Mouse (Mus musculus) midbrain, embryonic 13.5 days (tissue): ENCODE results near the gene March9. TPM values are rescaled to one million over a fixed set of nuclear protein-coding genes. Genes with fewer than 3 reads are reported as not detected.
A peak's percentile ranks its signal among the peaks of the same experiment; 100 is the strongest.

Experiments used
- ATAC-seq: fragments of 200-750 bp; cut with Nextera tagmentation; 2 replicates; pipeline ENCODE4 v1.8.0; 2017; ENCODE audit warnings: mild to moderate bottlenecking, moderate TSS enrichment, moderate library complexity
- H3K27ac ChIP-seq: fragments of 300-500 bp; sonication (generic); 2 replicates; pipeline ENCODE4 v1.5.1; 2015; ENCODE audit warnings: inconsistent platforms, mild to moderate bottlenecking, moderate library complexity
- H3K27me3 ChIP-seq: fragments of 300-500 bp; sonication (generic); 2 replicates; pipeline ENCODE4 v1.6.1; 2015; ENCODE audit warnings: mild to moderate bottlenecking, inconsistent platforms
- H3K36me3 ChIP-seq: fragments of 300-500 bp; sonication (generic); 2 replicates; pipeline ENCODE4 v1.6.1; 2015; ENCODE audit warnings: mild to moderate bottlenecking, inconsistent platforms
- H3K4me1 ChIP-seq: fragments of 300-500 bp; sonication (generic); replicated peaks from 2 replicates; pipeline ENCODE4 v1.6.1; 2015; ENCODE audit warnings: inconsistent platforms
- H3K4me2 ChIP-seq: fragments of 300-500 bp; sonication (generic); replicated peaks from 2 replicates; pipeline ENCODE4 v1.6.1; 2015; ENCODE audit warnings: moderate library complexity, mild to moderate bottlenecking, inconsistent platforms
- H3K4me3 ChIP-seq: fragments of 300-500 bp; sonication (generic); replicated peaks from 2 replicates; pipeline ENCODE4 v1.5.1; 2015; ENCODE audit warnings: mild to moderate bottlenecking, inconsistent platforms
- H3K9ac ChIP-seq: fragments of 300-500 bp; sonication (generic); replicated peaks from 2 replicates; pipeline ENCODE4 v1.6.1; 2015; ENCODE audit warnings: mild to moderate bottlenecking, inconsistent platforms
- H3K9me3 ChIP-seq: fragments of 300-500 bp; sonication (generic); 2 replicates; pipeline ENCODE4 v1.6.1; 2016; ENCODE audit warnings: mild to moderate bottlenecking, inconsistent platforms
- WGBS: fragments of 180-500 bp; shearing (Covaris S2); methylation state at CpG from one replicate; pipeline ENCODE4 v1.1.7; 2015; 5-methylcytosine and 5-hydroxymethylcytosine counted together
- polyA plus RNA-seq: library from polyadenylated mRNA; unstranded; fragments of >200 nt; fragmentation: Nextera tagmentation; extraction: Ambion mirVana; gene quantifications from 2 replicates; pipeline ENCODE4 v1.2.1, GENCODE M21; 2015

The March9 gene
- polyA plus RNA-seq, 1 experiment from 2014 or later, result 6.4 TPM

DNA sequence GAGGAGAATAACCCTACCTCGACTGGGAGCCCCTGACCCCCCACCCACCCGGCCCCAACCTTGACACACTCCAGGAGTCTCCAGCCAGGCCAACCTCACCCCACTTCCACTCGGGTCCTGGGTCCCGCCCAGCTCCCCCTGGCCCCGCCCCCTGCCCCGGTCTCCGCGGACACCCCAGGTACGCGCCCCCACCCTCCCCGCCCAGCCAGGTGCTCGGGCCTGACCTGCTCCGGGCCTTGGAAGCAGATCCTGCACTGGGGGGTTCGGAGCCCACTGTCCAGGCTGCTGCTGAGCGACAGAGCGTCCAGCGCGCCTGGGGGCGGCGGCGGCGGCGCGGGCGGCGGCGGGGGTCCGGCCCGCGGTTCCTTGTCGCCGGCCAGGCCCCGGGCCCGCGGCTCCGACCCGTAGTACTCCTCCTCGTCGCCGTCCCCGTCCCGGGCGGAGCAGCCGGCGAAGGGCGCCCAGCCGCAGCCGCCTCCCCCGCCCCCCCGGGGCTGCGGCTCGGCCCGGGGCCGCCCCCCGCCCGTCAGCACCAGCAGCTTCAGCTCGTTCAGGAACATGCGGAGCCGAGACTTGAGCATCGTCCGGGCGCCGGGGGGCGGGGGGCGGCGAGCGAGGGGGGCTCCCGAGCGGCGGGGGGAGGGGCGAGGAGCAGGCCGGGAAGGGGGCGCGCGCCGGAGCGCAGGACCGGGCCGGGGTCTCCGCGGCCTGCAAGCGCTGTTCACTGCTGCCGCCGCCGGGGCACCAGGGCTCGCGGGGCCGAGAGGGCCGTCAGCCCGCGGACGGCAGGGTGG is 613 bp downstream of the March9 start:
- H3K9me3 ChIP-seq, result no peaks in the 10 kb centered on the region
- H3K4me3 ChIP-seq, result peak overlapping the region; percentile 94
- peaks cover 33% of the 10 kb centered on the region for H3K36me3 ChIP-seq
- H3K27me3 ChIP-seq, result no peaks in the 10 kb centered on the region
- peak overlapping the region; percentile 96 for H3K9ac ChIP-seq
- H3K27ac ChIP-seq, result peak overlapping the region; percentile 98
- WGBS, result under 1% methylated on average over 37 of the region's 92 CpGs
- peaks cover 56% of the 10 kb centered on the region for H3K4me1 ChIP-seq
- ATAC-seq, result peak; percentile 1; the same call in 1 of the 2 replicates
- H3K4me2 ChIP-seq, result peak overlapping the region; percentile 88

DNA sequence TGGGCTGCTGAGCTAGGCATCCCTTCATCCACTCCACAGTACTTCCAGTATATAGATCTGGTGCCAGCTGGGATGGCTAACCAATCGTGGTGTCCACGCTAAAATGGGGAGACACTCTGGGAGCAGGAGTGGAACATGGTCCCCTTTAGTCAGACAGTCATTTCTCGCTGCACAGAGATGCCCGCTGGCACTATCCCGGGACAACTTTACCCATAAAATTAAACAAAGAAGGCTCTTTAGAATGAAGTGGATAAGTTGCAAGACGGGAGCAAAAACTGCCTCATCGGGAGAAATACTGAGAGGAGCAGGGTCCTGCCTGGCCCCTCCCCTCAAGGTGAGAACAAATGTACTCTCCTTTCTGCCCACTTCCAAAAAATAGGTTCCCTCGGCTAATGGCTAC is 1.3 kb downstream of the March9 start:
- ATAC-seq, result no peak

DNA sequence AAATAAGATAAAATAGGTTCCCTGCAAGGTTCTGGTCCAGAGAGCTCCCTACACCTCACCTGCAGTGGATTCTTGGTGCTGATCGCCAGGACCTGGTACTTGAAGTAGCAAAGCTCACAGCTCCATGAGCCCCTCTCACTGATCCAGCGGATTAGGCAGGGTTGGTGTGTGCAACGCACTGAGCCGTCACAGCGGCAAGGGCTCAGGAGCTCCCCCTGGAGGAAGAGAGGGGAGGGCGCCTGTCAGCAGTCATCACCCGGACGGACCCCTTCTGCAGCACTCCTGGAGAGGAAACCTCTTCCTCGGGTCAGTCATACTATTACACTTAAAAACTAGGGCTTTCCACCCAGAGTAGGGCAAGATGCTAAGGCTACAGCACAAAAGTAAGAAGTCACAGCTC is 1.8 kb downstream of the March9 start:
- no peaks in the 10 kb centered on the region for H3K27me3 ChIP-seq
- peaks cover 42% of the 10 kb centered on the region for H3K36me3 ChIP-seq
- 1% methylated on average over 9 of the region's 9 CpGs for WGBS
- H3K27ac ChIP-seq, result peak overlapping the region; percentile 98
- no peaks in the 10 kb centered on the region for H3K9me3 ChIP-seq
- peak overlapping the region; percentile 88 for H3K4me2 ChIP-seq
- ATAC-seq, result peak; percentile 34
- H3K4me1 ChIP-seq, result peaks cover 56% of the 10 kb centered on the region
- peak overlapping the region; percentile 94 for H3K4me3 ChIP-seq
- peak overlapping the region; percentile 96 for H3K9ac ChIP-seq

More for the DNA sequence above, 1.3 kb downstream of the March9 start:
- H3K4me2 ChIP-seq, result peak overlapping the region; percentile 88
- H3K9me3 ChIP-seq, result no peaks in the 10 kb centered on the region
- 6% methylated on average over 8 of the region's 8 CpGs for WGBS
- H3K27me3 ChIP-seq, result no peaks in the 10 kb centered on the region
- peak overlapping the region; percentile 96 for H3K9ac ChIP-seq
- peaks cover 39% of the 10 kb centered on the region for H3K36me3 ChIP-seq
- peaks cover 56% of the 10 kb centered on the region for H3K4me1 ChIP-seq
- H3K27ac ChIP-seq, result peak overlapping the region; percentile 98
- peak overlapping the region; percentile 94 for H3K4me3 ChIP-seq

DNA sequence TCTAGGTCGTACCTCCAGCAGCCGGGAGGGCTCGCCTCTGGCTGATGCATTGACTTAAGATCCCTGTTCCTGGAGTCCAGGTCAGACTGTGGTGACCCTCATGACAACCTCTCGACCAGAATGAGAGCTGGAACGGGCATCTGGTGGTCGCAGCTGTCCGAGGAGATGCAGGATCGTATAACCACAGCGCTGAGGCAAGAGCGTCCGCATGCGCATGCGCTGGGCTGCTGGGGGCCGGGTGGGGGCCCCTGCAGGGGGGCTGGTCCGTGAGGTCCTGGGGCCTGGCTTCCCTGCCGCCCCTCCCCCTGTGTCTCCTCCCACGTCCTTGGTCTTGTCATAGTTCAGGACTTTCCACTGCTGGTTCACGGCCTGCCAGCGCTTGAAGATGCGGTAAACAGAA is 3.5 kb downstream of the March9 start:
- Histone ChIP-seq H3K9me3 (no peaks in the 10 kb centered on the region), H3K36me3 (peaks cover 42% of the 10 kb centered on the region), H3K4me1 (peaks cover 45% of the 10 kb centered on the region), H3K4me2 (no peak overlapping the region), H3K27ac (no peak overlapping the region), H3K4me3 (no peak overlapping the region), H3K27me3 (peaks cover 13% of the 10 kb centered on the region), H3K9ac (no peak overlapping the region)
- 91% methylated on average over 20 of the region's 20 CpGs for WGBS
- no peak for ATAC-seq

DNA sequence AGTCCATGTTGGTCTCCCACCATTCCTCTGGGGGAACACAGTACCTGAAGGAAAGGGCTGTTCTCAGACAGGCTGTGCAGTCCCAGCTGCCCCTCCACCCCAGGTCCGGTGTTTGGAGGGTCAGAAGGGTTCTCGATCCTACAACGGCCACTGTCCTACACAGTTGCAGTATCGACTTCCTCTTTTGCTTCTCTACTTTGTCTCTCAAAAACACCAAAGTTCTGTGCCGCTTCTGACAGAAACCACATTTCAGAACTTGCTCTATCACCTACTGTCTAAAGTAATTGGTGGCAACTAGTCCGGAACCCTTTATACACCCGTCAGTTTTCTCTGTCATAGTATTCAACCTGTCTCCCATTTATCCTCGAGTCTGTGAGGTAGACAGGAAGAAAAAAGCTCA is 4.6 kb downstream of the March9 start:
- Histone ChIP-seq H3K27me3 (peaks cover 24% of the 10 kb centered on the region), H3K27ac (no peak overlapping the region), H3K4me3 (no peak overlapping the region), H3K9me3 (no peaks in the 10 kb centered on the region), H3K36me3 (peaks cover 42% of the 10 kb centered on the region), H3K9ac (no peak overlapping the region), H3K4me1 (peaks cover 35% of the 10 kb centered on the region), H3K4me2 (no peak overlapping the region)
- 95% methylated on average over 8 of the region's 8 CpGs for WGBS
- ATAC-seq, result no peak

DNA sequence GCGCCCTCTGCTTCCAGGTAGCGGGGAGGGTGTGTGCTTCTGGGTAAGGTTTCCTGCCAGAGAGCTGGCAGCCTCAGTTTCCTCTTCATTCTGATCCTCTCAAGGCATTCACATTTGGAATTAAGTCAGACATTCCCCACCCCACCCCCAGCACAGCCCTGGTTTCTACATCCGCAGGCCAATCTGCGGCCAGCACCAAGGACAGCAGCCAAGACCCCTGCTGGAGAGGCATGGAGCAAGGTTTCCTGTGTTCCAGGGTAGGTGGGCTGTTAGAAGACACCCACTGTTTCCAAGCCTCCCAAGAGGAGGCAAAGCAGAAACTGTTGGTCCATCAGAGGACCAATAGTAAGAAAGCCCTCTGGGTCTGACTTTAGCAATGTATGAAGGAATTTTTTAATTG is 5.3 kb downstream of the March9 start:
- peaks cover 42% of the 10 kb centered on the region for H3K36me3 ChIP-seq

DNA sequence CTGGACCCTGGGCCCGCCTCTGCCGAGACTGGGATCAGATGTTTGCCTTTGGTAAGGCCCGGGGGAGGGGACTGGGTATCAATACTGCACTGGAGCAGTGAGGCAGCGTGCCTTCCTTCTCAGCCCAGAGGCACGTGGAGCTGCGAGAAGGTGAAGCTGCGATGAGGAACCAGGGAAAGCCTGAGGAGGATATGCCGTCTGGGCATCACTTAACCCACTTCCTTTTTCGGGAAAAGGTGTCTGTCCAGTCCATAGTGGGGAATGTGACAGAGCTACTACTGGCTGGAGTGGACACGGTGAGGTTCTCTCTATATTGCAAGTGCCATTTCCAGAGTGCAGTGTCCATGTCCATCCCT is 9.9 kb downstream of the March9 start:
- Histone ChIP-seq H3K27me3 (peaks cover 58% of the 10 kb centered on the region), H3K4me1 (peaks cover 16% of the 10 kb centered on the region), H3K9ac (no peak overlapping the region), H3K27ac (no peak overlapping the region), H3K9me3 (no peaks in the 10 kb centered on the region), H3K4me2 (no peak overlapping the region), H3K36me3 (peaks cover 17% of the 10 kb centered on the region), H3K4me3 (no peak overlapping the region)
- 0 out of 2 replicates have a peak, but pooled peaks have one; percentile 4 for ATAC-seq
- 21% methylated on average over 10 of the region's 10 CpGs for WGBS

More for the DNA sequence above, 5.3 kb downstream of the March9 start:
- Histone ChIP-seq H3K27ac (no peak overlapping the region), H3K4me2 (no peak overlapping the region), H3K4me1 (peaks cover 36% of the 10 kb centered on the region), H3K9ac (no peak overlapping the region), H3K9me3 (no peaks in the 10 kb centered on the region), H3K4me3 (no peak overlapping the region), H3K27me3 (peaks cover 31% of the 10 kb centered on the region)
- 81% methylated on average over 4 of the region's 4 CpGs for WGBS
- ATAC-seq, result no peak

DNA sequence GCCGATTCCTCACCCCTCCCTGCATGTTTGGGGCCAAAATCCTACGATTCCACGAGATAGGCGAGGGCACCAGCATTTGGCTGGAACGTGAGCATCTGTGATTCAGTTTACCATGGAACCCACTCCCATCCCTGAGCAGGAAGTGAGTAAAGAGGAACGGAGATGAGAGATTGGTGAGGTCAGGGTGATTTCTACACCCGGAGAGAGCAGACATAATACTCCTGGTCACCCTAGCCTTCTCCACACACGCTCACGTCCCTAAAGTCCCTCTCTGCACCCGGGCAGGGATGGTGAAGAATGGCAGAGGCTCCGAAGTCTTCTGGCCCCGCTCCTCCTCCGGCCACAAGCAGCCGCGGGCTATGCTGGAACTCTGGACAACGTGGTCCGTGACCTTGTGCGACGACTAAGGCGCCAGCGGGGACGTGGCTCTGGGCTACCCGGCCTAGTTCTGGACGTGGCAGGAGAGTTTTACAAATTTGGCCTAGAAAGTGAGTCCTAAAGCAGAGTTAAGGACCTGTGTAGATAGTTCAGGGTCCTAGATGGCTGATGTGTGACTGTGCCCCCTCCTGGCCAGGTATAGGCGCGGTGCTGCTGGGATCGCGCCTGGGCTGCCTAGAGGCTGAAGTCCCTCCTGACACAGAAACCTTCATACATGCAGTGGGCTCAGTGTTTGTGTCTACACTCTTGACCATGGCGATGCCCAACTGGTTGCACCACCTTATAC is 10.4 kb downstream of the March9 start:
- H3K27me3 ChIP-seq, result peaks cover 58% of the 10 kb centered on the region
- no peak overlapping the region for H3K27ac ChIP-seq
- H3K9me3 ChIP-seq, result no peaks in the 10 kb centered on the region
- H3K4me1 ChIP-seq, result peaks cover 11% of the 10 kb centered on the region
- H3K4me2 ChIP-seq, result no peak overlapping the region
- H3K4me3 ChIP-seq, result no peak overlapping the region
- H3K36me3 ChIP-seq, result peaks cover 16% of the 10 kb centered on the region
- 0 out of 2 replicates have a peak, but pooled peaks have one; percentile 26 for ATAC-seq
- WGBS, result 3% methylated on average over 29 of the region's 29 CpGs
- no peak overlapping the region for H3K9ac ChIP-seq

DNA sequence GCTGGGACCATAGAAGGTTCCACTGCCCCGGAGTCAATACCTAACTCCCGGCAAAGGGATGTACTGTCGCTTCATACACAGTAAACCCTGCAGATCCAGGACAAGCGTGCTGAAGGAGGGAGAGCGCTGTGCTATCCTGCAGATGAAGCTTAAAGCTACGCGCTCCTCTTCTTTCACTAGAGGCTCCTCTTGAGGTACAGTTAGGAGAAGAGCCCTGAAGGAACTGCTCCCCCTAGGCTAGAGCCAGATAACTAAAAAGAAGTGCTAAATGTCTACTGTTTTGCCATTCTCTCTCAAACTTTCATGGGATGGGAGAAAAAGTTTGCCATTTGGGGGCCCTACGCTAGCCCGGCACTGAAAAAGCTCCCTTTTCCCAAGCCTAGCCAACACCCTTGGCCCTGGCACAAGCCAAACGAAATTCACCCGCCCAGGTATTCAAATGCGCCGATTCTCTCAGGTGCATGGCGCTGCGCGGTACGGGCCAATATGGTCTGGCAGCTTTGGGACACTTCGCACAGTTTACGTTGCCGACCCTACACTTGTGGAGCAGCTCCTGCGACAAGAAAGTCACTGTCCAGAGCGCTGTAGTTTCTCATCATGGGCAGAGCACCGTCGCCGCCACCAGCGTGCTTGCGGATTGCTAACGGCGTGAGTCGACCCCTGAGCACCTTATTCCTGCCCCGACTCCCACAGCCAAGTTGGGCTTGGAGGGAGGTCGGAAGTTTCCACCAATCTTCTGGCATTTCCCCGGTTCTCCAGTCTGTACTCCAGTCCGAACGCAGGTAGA is 11.2 kb downstream of the March9 start:
- no peak overlapping the region for H3K4me3 ChIP-seq
- no peak overlapping the region for H3K27ac ChIP-seq
- no peak overlapping the region for H3K4me2 ChIP-seq
- H3K9me3 ChIP-seq, result no peaks in the 10 kb centered on the region
- H3K4me1 ChIP-seq, result peaks cover 11% of the 10 kb centered on the region
- WGBS, result 4% methylated on average over 35 of the region's 35 CpGs
- H3K27me3 ChIP-seq, result peaks cover 58% of the 10 kb centered on the region
- peaks cover 13% of the 10 kb centered on the region for H3K36me3 ChIP-seq
- H3K9ac ChIP-seq, result no peak overlapping the region
- no peak for ATAC-seq

DNA sequence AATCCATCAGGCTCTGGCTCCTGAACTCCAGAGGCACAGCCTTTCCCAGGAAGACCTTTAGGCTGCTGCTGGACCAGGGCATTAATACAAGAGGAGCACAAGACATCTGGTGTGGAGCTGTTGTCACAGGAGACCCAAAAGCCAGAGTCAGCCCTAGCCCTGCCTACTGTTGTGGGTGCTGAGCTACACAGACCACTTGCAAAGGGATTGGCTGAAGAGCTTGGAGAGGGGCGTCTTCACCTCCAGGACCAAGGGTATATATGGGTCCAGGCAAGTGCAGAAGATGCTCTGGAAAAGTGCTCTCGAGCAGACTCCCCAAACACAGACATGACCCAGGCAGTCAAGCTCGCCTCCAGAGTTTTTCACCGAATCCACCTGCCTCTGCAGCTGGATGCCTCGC is 12.0 kb downstream of the March9 start, which contains the start of gene Cyp27b1:
Gene Cyp27b1 (plus strand): TSS at position 297 of the 400 bp plus-strand sequence.
- Histone ChIP-seq H3K27me3 (peaks cover 58% of the 10 kb centered on the region), H3K4me1 (peaks cover 12% of the 10 kb centered on the region), H3K9ac (no peak within 1 kb of the TSS), H3K27ac (no peak within 1 kb of the TSS), H3K36me3 (peaks cover 9% of the 10 kb centered on the region), H3K4me2 (no peak within 1 kb of the TSS), H3K9me3 (no peaks in the 10 kb centered on the region), H3K4me3 (no peak within 1 kb of the TSS)
- no peak for ATAC-seq
- 25% methylated on average over 5 of the region's 5 CpGs for WGBS

DNA sequence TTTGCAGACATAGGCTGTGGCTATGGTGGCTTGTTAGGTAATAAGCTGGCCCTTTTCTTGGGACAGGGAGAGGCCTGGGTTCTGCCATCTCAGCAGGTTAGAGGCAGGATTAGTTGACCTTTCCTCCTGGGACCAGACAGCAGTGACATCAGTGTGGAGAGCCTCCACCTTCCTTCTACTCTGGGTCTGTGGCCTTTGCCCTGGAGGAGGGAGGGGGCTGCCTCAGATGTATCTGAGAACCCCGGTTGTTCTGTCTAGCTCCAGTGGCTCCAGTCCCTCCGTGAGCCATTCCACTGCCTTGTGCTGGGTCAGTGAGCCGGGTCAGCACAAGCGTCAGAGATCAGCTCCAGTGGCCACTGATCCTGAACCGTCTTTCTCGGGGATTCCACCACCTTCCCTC is 16.8 kb downstream of the March9 start:
- Histone ChIP-seq H3K4me1 (peaks cover 16% of the 10 kb centered on the region), H3K9me3 (no peaks in the 10 kb centered on the region), H3K4me2 (peak overlapping the region; percentile 92; the same call in 1 of the 2 replicates), H3K27me3 (peaks cover 22% of the 10 kb centered on the region), H3K27ac (no peak overlapping the region), H3K36me3 (peaks cover 9% of the 10 kb centered on the region), H3K4me3 (no peak overlapping the region), H3K9ac (no peak overlapping the region)
- WGBS, result 43% methylated on average over 6 of the region's 6 CpGs
- no peak for ATAC-seq
